Mouse (Mus musculus) cerebellum, adult 2 months (tissue): ENCODE measurements around the gene Fbxo27. TPM values are rescaled to one million over a fixed set of nuclear protein-coding genes. Genes with fewer than 3 reads are reported as not detected.
"Not testable (repeated sequence)": the region's sequence is repeated elsewhere in the genome, so short reads cannot be mapped to it uniquely, and the experiment has no call there.

ENCODE experiments used
- DNase-seq, 2 experiments: peaks; one replicate each; pipeline ENCODE4 v3.0.0; 2021
- H3K27ac ChIP-seq: fragments of 200-500 bp; 2 replicates; pipeline ENCODE4 v1.5.1; 2012; ENCODE audit warnings: low read length, control low read depth, inconsistent platforms; ENCODE audit not compliant: insufficient read depth
- H3K27me3 ChIP-seq: fragments of 200-500 bp; 2 replicates; pipeline ENCODE4 v1.6.1; 2012; ENCODE audit warnings: inconsistent platforms, mild to moderate bottlenecking, low read length, moderate library complexity; ENCODE audit not compliant: control insufficient read depth, insufficient read depth
- H3K4me1 ChIP-seq: fragments of 200-500 bp; 2 replicates; pipeline ENCODE4 v1.6.1; 2011; ENCODE audit warnings: low read length; ENCODE audit not compliant: control insufficient read depth, insufficient read depth
- H3K4me3 ChIP-seq: fragments of 200-500 bp; replicated peaks from 2 replicates; pipeline ENCODE3; 2011; ENCODE audit warnings: mild to moderate bottlenecking, low read depth, low read length, control low read depth; ENCODE audit not compliant: insufficient read depth
- CTCF ChIP-seq: fragments of 200-500 bp; IDR thresholded peaks from 2 replicates; pipeline ENCODE4 v1.5.1; 2011; ENCODE audit warnings: low read depth, mild to moderate bottlenecking, control low read depth, low read length, moderate library complexity, borderline replicate concordance; ENCODE audit not compliant: insufficient read depth
- POLR2A ChIP-seq: fragments of 200-500 bp; IDR thresholded peaks from 2 replicates; pipeline ENCODE4 v1.6.1; 2011; ENCODE audit warnings: low read length, control low read depth, borderline replicate concordance; ENCODE audit not compliant: insufficient read depth
- WGBS: fragments of 180-500 bp; shearing (Covaris S2); methylation state at CpG from one replicate; pipeline ENCODE4 v1.1.7; 2018; 5-methylcytosine and 5-hydroxymethylcytosine counted together
- polyA plus RNA-seq: library from polyadenylated mRNA; depleted of rRNA; stranded (reverse); fragments of >200 nt; gene quantifications from 2 replicates; pipeline ENCODE4 v1.2.3, GENCODE M21; 2012

The Fbxo27 gene
- polyA plus RNA-seq, 1 experiment = 66.4 TPM

GRCm38 (mm10) chr7:28671172-28671571 is 21.5 kb upstream of the Fbxo27 start:
- Histone ChIP-seq H3K27ac (no peak overlapping the region), H3K4me3 (no peak overlapping the region), H3K27me3 (no peaks in the 10 kb centered on the region; the same call in 1 of the 2 replicates), H3K4me1 (no peaks in the 10 kb centered on the region)
- 71% methylated on average over 4 of the region's 4 CpGs for WGBS
- DNase-seq = no peak
- TF ChIP-seq CTCF = no peak
- no peak for TF ChIP-seq POLR2A

- no peak for TF ChIP-seq POLR2A
- TF ChIP-seq CTCF = no peak
- DNase-seq = no peak
- 88% methylated on average over 5 of the region's 5 CpGs for WGBS
Measured at GRCm38 (mm10) chr7:28672276-28672675, 20.4 kb upstream of the Fbxo27 start.

GRCm38 (mm10) chr7:28672786-28673185 is 19.9 kb upstream of the Fbxo27 start:
- not testable (repeated sequence) for DNase-seq, H3K27me3 ChIP-seq, H3K4me3 ChIP-seq, H3K4me1 ChIP-seq, H3K27ac ChIP-seq
- 59% methylated on average over 5 of the region's 5 CpGs for WGBS

More at GRCm38 (mm10) chr7:28672276-28672675, 20.4 kb upstream of the Fbxo27 start:
- H3K27ac ChIP-seq = no peak overlapping the region
- no peaks in the 10 kb centered on the region; the same call in 1 of the 2 replicates for H3K27me3 ChIP-seq
- H3K4me3 ChIP-seq = no peak overlapping the region
- H3K4me1 ChIP-seq = no peaks in the 10 kb centered on the region

- Histone ChIP-seq H3K4me3 (no peak overlapping the region), H3K27ac (no peak overlapping the region), H3K4me1 (no peaks in the 10 kb centered on the region), H3K27me3 (no peaks in the 10 kb centered on the region; the same call in 1 of the 2 replicates)
- TF ChIP-seq POLR2A (no peak), CTCF (no peak)
- DNase-seq = no peak
- 74% methylated on average over 9 of the region's 9 CpGs for WGBS
Measured at GRCm38 (mm10) chr7:28674994-28675393, 17.7 kb upstream of the Fbxo27 start.

GRCm38 (mm10) chr7:28675746-28676145 is 16.9 kb upstream of the Fbxo27 start:
- H3K4me1 ChIP-seq = no peaks in the 10 kb centered on the region
- peak; percentile 16; the same call in 1 of the 2 replicates for TF ChIP-seq CTCF
- TF ChIP-seq POLR2A = no peak
- no peak overlapping the region for H3K27ac ChIP-seq
- no peak overlapping the region for H3K4me3 ChIP-seq
- H3K27me3 ChIP-seq = no peaks in the 10 kb centered on the region; the same call in 1 of the 2 replicates
- DNase-seq = no peak
- WGBS = 36% methylated on average over 11 of the region's 11 CpGs

- Histone ChIP-seq H3K4me1 (no peaks in the 10 kb centered on the region), H3K27me3 (no peaks in the 10 kb centered on the region), H3K4me3 (no peak overlapping the region), H3K27ac (no peak overlapping the region)
- TF ChIP-seq POLR2A (no peak), CTCF (no peak)
- 84% methylated on average over 13 of the region's 13 CpGs for WGBS
- no peak for DNase-seq
Measured at GRCm38 (mm10) chr7:28676811-28677541, 15.7 kb upstream of the Fbxo27 start.

- H3K4me1 ChIP-seq = no peaks in the 10 kb centered on the region
- no peak overlapping the region for H3K4me3 ChIP-seq
- 87% methylated on average over 8 of the region's 8 CpGs for WGBS
- DNase-seq = no peak
- no peaks in the 10 kb centered on the region for H3K27me3 ChIP-seq
- no peak overlapping the region for H3K27ac ChIP-seq
- TF ChIP-seq CTCF = no peak
- TF ChIP-seq POLR2A = no peak
Measured at GRCm38 (mm10) chr7:28677624-28678023, 15.0 kb upstream of the Fbxo27 start.

GRCm38 (mm10) chr7:28691075-28691474 is 1.6 kb upstream of the Fbxo27 start:
- H3K4me3 ChIP-seq = no peak overlapping the region
- no peak overlapping the region for H3K27ac ChIP-seq
- no peak for TF ChIP-seq POLR2A
- TF ChIP-seq CTCF = no peak
- no peaks in the 10 kb centered on the region for H3K4me1 ChIP-seq
- H3K27me3 ChIP-seq = no peaks in the 10 kb centered on the region
- no peak for DNase-seq
- 79% methylated on average over 7 of the region's 7 CpGs for WGBS
